In the genomic region with DNA sequence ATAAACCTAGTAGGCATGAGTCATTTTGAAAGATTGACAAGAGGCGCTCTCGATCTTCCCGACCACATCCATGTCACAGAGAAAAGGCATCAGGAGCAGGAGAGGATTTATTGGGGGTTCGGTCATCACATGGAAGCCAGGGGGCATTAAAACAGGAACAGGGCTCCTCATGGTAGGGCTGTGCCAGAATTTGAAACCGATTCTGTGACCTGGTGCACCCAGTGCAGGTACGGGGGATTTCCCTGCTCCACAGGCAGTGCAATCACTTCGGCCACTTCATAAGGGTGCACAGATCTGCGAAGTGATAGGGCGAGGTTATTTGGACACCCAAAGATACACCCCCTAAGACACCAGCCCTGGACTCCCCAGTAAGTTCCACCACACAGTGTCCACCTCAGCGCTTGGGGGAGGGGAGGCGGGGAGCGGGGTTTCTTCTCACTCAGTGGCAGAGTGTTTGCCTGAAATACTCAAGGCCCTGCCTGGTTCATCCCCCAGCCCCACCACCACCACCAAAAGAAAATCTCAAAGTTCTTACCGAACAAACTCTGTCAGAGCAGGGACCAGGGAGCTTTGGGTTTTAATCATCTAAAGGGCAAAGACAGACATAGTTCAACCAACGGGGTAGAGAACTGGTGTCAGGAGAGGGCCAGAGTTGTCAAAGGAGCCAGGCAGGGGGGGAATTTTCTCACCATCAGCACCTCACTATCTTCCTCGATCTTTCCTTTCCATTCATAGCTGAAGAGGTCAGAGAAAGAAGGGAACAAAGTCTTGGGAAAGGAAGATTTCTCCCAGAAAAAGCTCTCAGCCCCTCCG, we compare ENCODE assay signal across 8 mouse cellular contexts. TPM values are rescaled to one million over a fixed set of nuclear protein-coding genes. Genes with fewer than 3 reads are reported as not detected.
A peak's percentile ranks its signal among the peaks of the same experiment; 100 is the strongest.
DNase-seq lines count a peak whose midpoint lies in the region; ATAC-seq and TF ChIP-seq lines count a peak whose summit lies in the region.

No protein-coding gene starts in this region.

- peaks cover 15% of the 10 kb centered on the region for H3K4me1 ChIP-seq in liver, adult 2 months (ENCODE audit: control insufficient read depth, insufficient read depth, low read length)
- peaks cover 17% of the 10 kb centered on the region for H3K4me1 ChIP-seq in embryonic facial prominence, embryonic 14.5 days (ENCODE audit: control insufficient read depth, insufficient read depth, low read length)
- peaks cover 44% of the 10 kb centered on the region for H3K4me1 ChIP-seq in intestine, embryonic 14.5 days (replicated peaks; ENCODE audit: control insufficient read depth, insufficient read depth, low read length)
- peaks cover 54% of the 10 kb centered on the region for H3K4me1 ChIP-seq in neural tube, embryonic 12.5 days

- H3K79me2 ChIP-seq in liver, adult 2 months (ENCODE audit: control insufficient read depth, insufficient read depth, low read length), result peaks cover 8% of the 10 kb centered on the region

- 33% methylated on average over 16 of the region's 16 CpGs for WGBS in liver, adult 2 months
- WGBS in embryonic facial prominence, embryonic 14.5 days, result 52% methylated on average over 16 of the region's 16 CpGs
- 50% methylated on average over 16 of the region's 16 CpGs for WGBS in intestine, embryonic 14.5 days
- WGBS in neural tube, embryonic 12.5 days, result 65% methylated on average over 16 of the region's 16 CpGs

- H3K4me2 ChIP-seq in embryonic facial prominence, embryonic 14.5 days (ENCODE audit: low read depth, low read length), result peak overlapping the region; percentile 98
- peak overlapping the region; percentile 93 for H3K4me2 ChIP-seq in intestine, embryonic 14.5 days (ENCODE audit: low read length)
- peak overlapping the region; percentile 96 for H3K4me2 ChIP-seq in neural tube, embryonic 12.5 days (replicated peaks)

- no peak for ATAC-seq in embryonic facial prominence, embryonic 14.5 days (ENCODE audit: low read depth)
- ATAC-seq in intestine, embryonic 14.5 days (replicated peaks; ENCODE audit: low FRiP score, low TSS enrichment, low read depth), result no peak
- ATAC-seq in neural tube, embryonic 12.5 days (ENCODE audit: low FRiP score, low read depth), result no peak
- ATAC-seq in CD4-positive, CD25-positive, alpha-beta regulatory T cell, adult 4 months, result no peak

- H3K4me3 ChIP-seq in liver, adult 2 months (ENCODE audit: insufficient read depth, low read depth, low read length), result peak overlapping the region; percentile 85
- H3K4me3 ChIP-seq in embryonic facial prominence, embryonic 14.5 days (ENCODE audit: low read depth, low read length), result peak overlapping the region; percentile 74
- H3K4me3 ChIP-seq in intestine, embryonic 14.5 days (ENCODE audit: low read depth, low read length), result peak overlapping the region; percentile 77
- peak overlapping the region; percentile 47 for H3K4me3 ChIP-seq in neural tube, embryonic 12.5 days

- no peak for TF ChIP-seq POLR2A in liver, adult 2 months (IDR thresholded peaks at IDR 0.05; ENCODE audit: extremely low read depth, insufficient read depth, low read length)

- no peak for DNase-seq in liver, adult 2 months (ENCODE audit: extremely low read depth, low read depth, low spot score)
- DNase-seq in liver, result no peak
- DNase-seq in embryonic facial prominence, embryonic 14.5 days (ENCODE audit: low spot score), result no peak
- DNase-seq in intestine, embryonic 14.5 days (ENCODE audit: low spot score), result peak; percentile 50
- DNase-seq in thymus, postnatal 25 days, result no peak
- DNase-seq in urinary bladder, postnatal 36 days (ENCODE audit: low spot score in 2 of 2), result no peak

- H3K9me3 ChIP-seq in embryonic facial prominence, embryonic 14.5 days (ENCODE audit: control insufficient read depth, low read length), result no peaks in the 10 kb centered on the region
- no peaks in the 10 kb centered on the region for H3K9me3 ChIP-seq in intestine, embryonic 14.5 days (ENCODE audit: control insufficient read depth, low read length)
- H3K9me3 ChIP-seq in neural tube, embryonic 12.5 days, result no peaks in the 10 kb centered on the region

- H3K27ac ChIP-seq in liver, adult 2 months (replicated peaks; ENCODE audit: insufficient read depth, low read depth, low read length), result peak overlapping the region; percentile 7
- H3K27ac ChIP-seq in embryonic facial prominence, embryonic 14.5 days (replicated peaks; ENCODE audit: low read depth, low read length), result peak overlapping the region; percentile 81; the same call in 1 of the 2 replicates
- H3K27ac ChIP-seq in intestine, embryonic 14.5 days (ENCODE audit: low read depth), result peak overlapping the region; percentile 92
- no peak overlapping the region for H3K27ac ChIP-seq in neural tube, embryonic 12.5 days

- no peak for TF ChIP-seq CTCF in liver, adult 2 months (IDR thresholded peaks at IDR 0.05; ENCODE audit: low read depth, low read length)

- H3K36me3 ChIP-seq in liver, adult 2 months (ENCODE audit: control insufficient read depth, insufficient read depth, low read length), result no peaks in the 10 kb centered on the region
- peaks cover 32% of the 10 kb centered on the region for H3K36me3 ChIP-seq in embryonic facial prominence, embryonic 14.5 days (ENCODE audit: control insufficient read depth, insufficient read depth, low read length)
- peaks cover 30% of the 10 kb centered on the region; the same call in 1 of the 2 replicates for H3K36me3 ChIP-seq in intestine, embryonic 14.5 days (ENCODE audit: control insufficient read depth, insufficient read depth, low read length)
- H3K36me3 ChIP-seq in neural tube, embryonic 12.5 days, result peaks cover 28% of the 10 kb centered on the region

- no peaks in the 10 kb centered on the region for H3K27me3 ChIP-seq in liver, adult 2 months (ENCODE audit: control insufficient read depth, insufficient read depth, low read length)
- H3K27me3 ChIP-seq in embryonic facial prominence, embryonic 14.5 days (replicated peaks; ENCODE audit: control insufficient read depth, insufficient read depth, low read length), result no peaks in the 10 kb centered on the region
- H3K27me3 ChIP-seq in intestine, embryonic 14.5 days (replicated peaks; ENCODE audit: control insufficient read depth, insufficient read depth, low read length), result no peaks in the 10 kb centered on the region
- no peaks in the 10 kb centered on the region for H3K27me3 ChIP-seq in neural tube, embryonic 12.5 days (replicated peaks)

- H3K9ac ChIP-seq in liver, adult 2 months (ENCODE audit: low read depth, low read length), result peak overlapping the region; percentile 65
- H3K9ac ChIP-seq in embryonic facial prominence, embryonic 14.5 days (ENCODE audit: low read depth, low read length), result peak overlapping the region; percentile 71
- peak overlapping the region; percentile 61 for H3K9ac ChIP-seq in intestine, embryonic 14.5 days (ENCODE audit: low read length)
- H3K9ac ChIP-seq in neural tube, embryonic 12.5 days, result peak overlapping the region; percentile 60

RNA-seq across cellular contexts. Expression of a gene that starts 1.3 kb away (rescaled TPM):
- 19.6 and 21.4 TPM in 2 replicates for total RNA-seq in liver, adult 2 months (2014; rRNA removed)
- 126 and 129 TPM in 2 replicates for polyA plus RNA-seq in liver, adult 2 months (2012; rRNA removed)
- polyA plus RNA-seq in embryonic facial prominence, embryonic 14.5 days (2014; fragmentation: Nextera tagmentation; extraction: Ambion mirVana), result 142 and 148 TPM in 2 replicates
- polyA plus RNA-seq in intestine, embryonic 14.5 days (2014; fragmentation: Nextera tagmentation; extraction: Ambion mirVana), result 195 and 197 TPM in 2 replicates
- polyA plus RNA-seq in neural tube, embryonic 12.5 days (2016; fragmentation: Nextera tagmentation; extraction: Ambion mirVana), result 151 and 153 TPM in 2 replicates
- 100 to 1,000 TPM; 153 to 166 TPM for polyA plus RNA-seq in CD4-positive, CD25-positive, alpha-beta regulatory T cell, adult 4 months (2017; shearing (Covaris generic))

RNA-seq across cellular contexts. Expression of a gene that starts 3.0 kb away (rescaled TPM):
- 0.92 and 0.94 TPM in 2 replicates for total RNA-seq in liver, adult 2 months (2014; rRNA removed)
- polyA plus RNA-seq in liver, adult 2 months (2012; rRNA removed), result 1.3 and 2.3 TPM in 2 replicates
- polyA plus RNA-seq in embryonic facial prominence, embryonic 14.5 days (2014; fragmentation: Nextera tagmentation; extraction: Ambion mirVana), result 1.4 and 2.6 TPM in 2 replicates
- polyA plus RNA-seq in intestine, embryonic 14.5 days (2014; fragmentation: Nextera tagmentation; extraction: Ambion mirVana), result 2.2 and 2.4 TPM in 2 replicates
- 2.6 and 3.5 TPM in 2 replicates for polyA plus RNA-seq in neural tube, embryonic 12.5 days (2016; fragmentation: Nextera tagmentation; extraction: Ambion mirVana)
- polyA plus RNA-seq in CD4-positive, CD25-positive, alpha-beta regulatory T cell, adult 4 months (2017; shearing (Covaris generic)), result not detected

RNA-seq across cellular contexts. Expression of a gene that starts 5.2 kb away (rescaled TPM):
- total RNA-seq in liver, adult 2 months (2014; rRNA removed), result 4.2 and 5.6 TPM in 2 replicates
- polyA plus RNA-seq in liver, adult 2 months (2012; rRNA removed), result 22.0 and 35.0 TPM in 2 replicates
- 10.0 and 12.0 TPM in 2 replicates for polyA plus RNA-seq in embryonic facial prominence, embryonic 14.5 days (2014; fragmentation: Nextera tagmentation; extraction: Ambion mirVana)
- 6.0 and 6.4 TPM in 2 replicates for polyA plus RNA-seq in intestine, embryonic 14.5 days (2014; fragmentation: Nextera tagmentation; extraction: Ambion mirVana)
- polyA plus RNA-seq in neural tube, embryonic 12.5 days (2016; fragmentation: Nextera tagmentation; extraction: Ambion mirVana), result 14.5 and 15.9 TPM in 2 replicates
- 10 to 100 TPM; 11.1 to 12.1 TPM for polyA plus RNA-seq in CD4-positive, CD25-positive, alpha-beta regulatory T cell, adult 4 months (2017; shearing (Covaris generic))

RNA-seq across cellular contexts. Expression of a gene that starts 21.2 kb away (rescaled TPM):
- total RNA-seq in liver, adult 2 months (2014; rRNA removed), result 0.47 and 0.55 TPM in 2 replicates
- 0.45 and 0.50 TPM in 2 replicates for polyA plus RNA-seq in liver, adult 2 months (2012; rRNA removed)
- 3.0 and 4.7 TPM in 2 replicates for polyA plus RNA-seq in embryonic facial prominence, embryonic 14.5 days (2014; fragmentation: Nextera tagmentation; extraction: Ambion mirVana)
- 5.2 and 8.1 TPM in 2 replicates for polyA plus RNA-seq in intestine, embryonic 14.5 days (2014; fragmentation: Nextera tagmentation; extraction: Ambion mirVana)
- 6.0 and 7.0 TPM in 2 replicates for polyA plus RNA-seq in neural tube, embryonic 12.5 days (2016; fragmentation: Nextera tagmentation; extraction: Ambion mirVana)
- polyA plus RNA-seq in CD4-positive, CD25-positive, alpha-beta regulatory T cell, adult 4 months (2017; shearing (Covaris generic)), result 1 to 10 TPM; 1.4 to 3.3 TPM

RNA-seq across cellular contexts. Expression of a gene that starts 34.9 kb away (rescaled TPM):
- total RNA-seq in liver, adult 2 months (2014; rRNA removed), result 3.3 and 4.1 TPM in 2 replicates
- 3.6 and 4.6 TPM in 2 replicates for polyA plus RNA-seq in liver, adult 2 months (2012; rRNA removed)
- 9.0 and 9.1 TPM in 2 replicates for polyA plus RNA-seq in embryonic facial prominence, embryonic 14.5 days (2014; fragmentation: Nextera tagmentation; extraction: Ambion mirVana)
- polyA plus RNA-seq in intestine, embryonic 14.5 days (2014; fragmentation: Nextera tagmentation; extraction: Ambion mirVana), result 9.8 and 12.8 TPM in 2 replicates
- 17.6 and 19.4 TPM in 2 replicates for polyA plus RNA-seq in neural tube, embryonic 12.5 days (2016; fragmentation: Nextera tagmentation; extraction: Ambion mirVana)
- polyA plus RNA-seq in CD4-positive, CD25-positive, alpha-beta regulatory T cell, adult 4 months (2017; shearing (Covaris generic)), result 10 to 100 TPM; 11.5 to 15.6 TPM
